Mouse (Mus musculus) forebrain, embryonic 16.5 days (tissue): ENCODE measurements at regions not wholly inside any gene's neighbourhood (a gene's known extent, or its start where the extent isn't known, plus 50 kb on each side); places are given as distances from the start of the nearest gene placed in this dataset.

Experiments used
- ATAC-seq: fragments of 200-750 bp; cut with Nextera tagmentation; 2 replicates; pipeline ENCODE4 v1.8.0; 2017; ENCODE audit warnings: mild to moderate bottlenecking, moderate library complexity
- H3K27ac ChIP-seq: fragments of 300-500 bp; sonication (generic); 2 replicates; pipeline ENCODE4 v1.5.1; 2014; ENCODE audit warnings: low read length, control low read depth
- H3K27me3 ChIP-seq: fragments of 300-500 bp; sonication (generic); replicated peaks from 2 replicates; pipeline ENCODE4 v1.6.1; 2014; ENCODE audit warnings: low read length; ENCODE audit not compliant: control insufficient read depth, insufficient read depth
- H3K36me3 ChIP-seq: fragments of 300-500 bp; sonication (generic); 2 replicates; pipeline ENCODE4 v1.6.1; 2014; ENCODE audit not compliant: control insufficient read depth, insufficient read depth
- H3K4me1 ChIP-seq: fragments of 300-500 bp; sonication (generic); replicated peaks from 2 replicates; pipeline ENCODE4 v1.6.1; 2014; ENCODE audit warnings: low read length; ENCODE audit not compliant: control insufficient read depth, insufficient read depth
- H3K4me2 ChIP-seq: fragments of 300-500 bp; sonication (generic); 2 replicates; pipeline ENCODE4 v1.6.1; 2014; ENCODE audit warnings: mild to moderate bottlenecking, low read length, control low read depth
- H3K4me3 ChIP-seq: fragments of 300-500 bp; sonication (generic); replicated peaks from 2 replicates; pipeline ENCODE4 v1.5.1; 2014; ENCODE audit warnings: mild to moderate bottlenecking, low read length, control low read depth
- H3K9ac ChIP-seq: fragments of 300-500 bp; sonication (generic); replicated peaks from 2 replicates; pipeline ENCODE4 v1.6.1; 2014; ENCODE audit warnings: low read depth, low read length, control low read depth
- H3K9me3 ChIP-seq: fragments of 300-500 bp; sonication (generic); 2 replicates; pipeline ENCODE4 v1.6.1; 2016; ENCODE audit warnings: low read length; ENCODE audit not compliant: control insufficient read depth
- WGBS: fragments of 180-500 bp; shearing (Covaris S2); extraction: QIAGEN DNeasy Blood & Tissue Kit; methylation state at CpG from one replicate; pipeline ENCODE4 v1.1.7; 2014; 5-methylcytosine and 5-hydroxymethylcytosine counted together

GRCm38 (mm10) chr9:50395543-50395942, 50.8 kb upstream of the Rpl10-ps3 start:
- Histone ChIP-seq H3K36me3 (no peaks in the 10 kb centered on the region), H3K27me3 (no peaks in the 10 kb centered on the region), H3K27ac (no peak overlapping the region), H3K4me3 (no peak overlapping the region), H3K4me2 (no peak overlapping the region), H3K9me3 (no peaks in the 10 kb centered on the region), H3K9ac (no peak overlapping the region), H3K4me1 (no peaks in the 10 kb centered on the region)
- WGBS: 92% methylated on average over 3 of the region's 3 CpGs
- no peak for ATAC-seq

- no peak overlapping the region for H3K4me3 ChIP-seq
- WGBS: 84% methylated on average over 7 of the region's 7 CpGs
- no peaks in the 10 kb centered on the region for H3K36me3 ChIP-seq
- ATAC-seq: no peak
- H3K9ac ChIP-seq: no peak overlapping the region
- no peaks in the 10 kb centered on the region for H3K27me3 ChIP-seq
- H3K4me2 ChIP-seq: no peak overlapping the region
- no peaks in the 10 kb centered on the region for H3K4me1 ChIP-seq
- no peaks in the 10 kb centered on the region for H3K9me3 ChIP-seq
- no peak overlapping the region for H3K27ac ChIP-seq
Observed at GRCm38 (mm10) chr9:50396051-50396450, 51.3 kb upstream of the Rpl10-ps3 start.

GRCm38 (mm10) chr9:50408396-50408795, 63.6 kb upstream of the Rpl10-ps3 start:
- whole genome bisulfite sequencing: 61% methylated on average over 4 of the region's 4 CpGs
- H3K9me3 ChIP-seq: no peaks in the 10 kb centered on the region
- H3K36me3 ChIP-seq: no peaks in the 10 kb centered on the region
- no peak overlapping the region for H3K9ac ChIP-seq
- ATAC-seq: no peak
- H3K4me2 ChIP-seq: no peak overlapping the region
- H3K27me3 ChIP-seq: no peaks in the 10 kb centered on the region
- no peak overlapping the region for H3K27ac ChIP-seq
- no peak overlapping the region for H3K4me3 ChIP-seq
- H3K4me1 ChIP-seq: no peaks in the 10 kb centered on the region

- H3K4me2 ChIP-seq: no peak overlapping the region
- H3K36me3 ChIP-seq: no peaks in the 10 kb centered on the region
- no peak overlapping the region for H3K4me3 ChIP-seq
- H3K9ac ChIP-seq: no peak overlapping the region
- no peak for ATAC-seq
- WGBS: 73% methylated on average over 4 of the region's 4 CpGs
- no peaks in the 10 kb centered on the region for H3K9me3 ChIP-seq
- H3K27me3 ChIP-seq: no peaks in the 10 kb centered on the region
- no peak overlapping the region for H3K27ac ChIP-seq
- no peaks in the 10 kb centered on the region for H3K4me1 ChIP-seq
Observed at GRCm38 (mm10) chr9:50408845-50409244, 64.1 kb upstream of the Rpl10-ps3 start.

GRCm38 (mm10) chr9:50412986-50413385, 68.2 kb upstream of the Rpl10-ps3 start:
- Histone ChIP-seq H3K36me3 (no peaks in the 10 kb centered on the region), H3K4me3 (no peak overlapping the region), H3K4me2 (no peak overlapping the region), H3K27me3 (no peaks in the 10 kb centered on the region), H3K4me1 (0 out of 2 replicates have a peak, but pooled peaks cover 3% of the 10 kb centered on the region), H3K9me3 (no peaks in the 10 kb centered on the region), H3K27ac (no peak overlapping the region), H3K9ac (no peak overlapping the region)
- ATAC-seq: no peak
- 91% methylated on average over 8 of the region's 8 CpGs for WGBS

- H3K4me3 ChIP-seq: no peak overlapping the region
- H3K4me2 ChIP-seq: no peak overlapping the region
- 89% methylated on average over 9 of the region's 9 CpGs for WGBS
- 0 out of 2 replicates have a peak, but pooled peaks cover 3% of the 10 kb centered on the region for H3K4me1 ChIP-seq
- no peak overlapping the region for H3K27ac ChIP-seq
- no peak for ATAC-seq
- H3K9ac ChIP-seq: no peak overlapping the region
- H3K9me3 ChIP-seq: no peaks in the 10 kb centered on the region
- no peaks in the 10 kb centered on the region for H3K36me3 ChIP-seq
- H3K27me3 ChIP-seq: no peaks in the 10 kb centered on the region
Observed at GRCm38 (mm10) chr9:50413514-50414335, 69.0 kb upstream of the Rpl10-ps3 start.

GRCm38 (mm10) chr9:50414796-50415340, 70.1 kb upstream of the Rpl10-ps3 start:
- Histone ChIP-seq H3K27me3 (no peaks in the 10 kb centered on the region), H3K9me3 (no peaks in the 10 kb centered on the region), H3K27ac (no peak overlapping the region), H3K4me1 (0 out of 2 replicates have a peak, but pooled peaks cover 3% of the 10 kb centered on the region), H3K9ac (no peak overlapping the region), H3K4me2 (no peak overlapping the region), H3K36me3 (no peaks in the 10 kb centered on the region), H3K4me3 (no peak overlapping the region)
- no peak for ATAC-seq
- WGBS: 47% methylated on average over 6 of the region's 6 CpGs

GRCm38 (mm10) chr9:50416677-50417076, 71.9 kb upstream of the Rpl10-ps3 start:
- Histone ChIP-seq H3K9me3 (no peaks in the 10 kb centered on the region), H3K27me3 (no peaks in the 10 kb centered on the region), H3K4me2 (no peak overlapping the region), H3K4me1 (0 out of 2 replicates have a peak, but pooled peaks cover 3% of the 10 kb centered on the region), H3K36me3 (no peaks in the 10 kb centered on the region), H3K27ac (no peak overlapping the region), H3K9ac (no peak overlapping the region), H3K4me3 (no peak overlapping the region)
- ATAC-seq: no peak
- WGBS: 80% methylated on average over 3 of the region's 3 CpGs

- Histone ChIP-seq H3K4me2 (no peak overlapping the region), H3K9me3 (no peaks in the 10 kb centered on the region), H3K36me3 (no peaks in the 10 kb centered on the region), H3K27ac (no peak overlapping the region), H3K27me3 (no peaks in the 10 kb centered on the region), H3K4me1 (no peaks in the 10 kb centered on the region), H3K9ac (no peak overlapping the region), H3K4me3 (no peak overlapping the region)
- 97% methylated on average over 2 of the region's 2 CpGs for WGBS
- no peak for ATAC-seq
Observed at GRCm38 (mm10) chr9:50421061-50421460, 73.3 kb upstream of the Plet1 start.
